Comparison of ENCODE assay signal across 20 mouse cellular contexts in genomic region chr7:92322342-92323069, GRCm38 (mm10).
A peak's percentile ranks its signal among the peaks of the same experiment; 100 is the strongest.
DNase-seq lines count a peak whose midpoint lies in the region; ATAC-seq lines count a peak whose summit lies in the region.
"Had no signal": no experiment of that assay in that cellular context is flagged by ENCODE, and none has a peak within 500 bp of the region (broad histone marks: within the 10 kb centered on the region; RNA-seq: fewer than 3 reads in every experiment).

No protein-coding gene starts in this region.

- no peak overlapping the region for H3K4me2 ChIP-seq in lung, embryonic 15.5 days
- no peak overlapping the region for H3K4me2 ChIP-seq in heart, embryonic 12.5 days
- H3K4me2 ChIP-seq: embryonic facial prominence, embryonic 13.5 days; heart, embryonic 13.5 days; stomach, embryonic 15.5 days had no signal

- no peak overlapping the region for H3K4me3 ChIP-seq in lung, embryonic 15.5 days
- H3K4me3 ChIP-seq in heart, embryonic 12.5 days, result no peak overlapping the region
- H3K4me3 ChIP-seq: embryonic facial prominence, embryonic 13.5 days; forebrain, embryonic 10.5 days; heart, embryonic 13.5 days; left cerebral cortex, adult 2 months; stomach, embryonic 15.5 days had no signal

- no peaks in the 10 kb centered on the region for H3K36me3 ChIP-seq in lung, embryonic 15.5 days
- no peaks in the 10 kb centered on the region for H3K36me3 ChIP-seq in heart, embryonic 12.5 days
- H3K36me3 ChIP-seq: embryonic facial prominence, embryonic 13.5 days; forebrain, embryonic 10.5 days; heart, embryonic 13.5 days; stomach, embryonic 15.5 days had no signal

- H3K9ac ChIP-seq in lung, embryonic 15.5 days, result no peak overlapping the region
- H3K9ac ChIP-seq in heart, embryonic 12.5 days, result no peak overlapping the region
- H3K9ac ChIP-seq: embryonic facial prominence, embryonic 13.5 days; heart, embryonic 13.5 days; liver, embryonic 14.5 days; stomach, embryonic 15.5 days had no signal

- ATAC-seq in lung, embryonic 15.5 days (ENCODE audit: borderline replicate concordance, extremely low read depth, low FRiP score, low TSS enrichment), result peak; percentile 57
- ATAC-seq in heart, embryonic 12.5 days (ENCODE audit: insufficient number of reproducible peaks, low FRiP score), result no peak
- ATAC-seq: activated CD4-positive, CD25-positive, alpha-beta regulatory T cell, adult 4 months had no signal

- 46% methylated on average over 13 of the region's 13 CpGs for WGBS in lung, embryonic 15.5 days
- 81% methylated on average over 13 of the region's 13 CpGs for WGBS in heart, embryonic 12.5 days

- no peaks in the 10 kb centered on the region for H3K4me1 ChIP-seq in lung, embryonic 15.5 days
- H3K4me1 ChIP-seq in heart, embryonic 12.5 days (replicated peaks), result no peaks in the 10 kb centered on the region
- H3K4me1 ChIP-seq: forebrain, embryonic 10.5 days; stomach, embryonic 15.5 days had no signal

- peak; percentile 15 for DNase-seq in adrenal gland, adult 2 months
- no peak for DNase-seq in adrenal gland, adult 18-20 months (ENCODE audit: low spot score in 2 of 2)
- DNase-seq in lung, postnatal 25 days (ENCODE audit: low spot score), result no peak
- peak; percentile 57 for DNase-seq in Muller cell, postnatal 12 days (ENCODE audit: inconsistent ontology term)
- peak; percentile 1 for DNase-seq in lung, postnatal 14 days
- no peak for DNase-seq in spleen, adult 18-20 months
- DNase-seq: cerebellum, adult 11 months; cerebellum, postnatal 25 days; gastrocnemius, postnatal 36 days; kidney, adult 8-10 months had no signal

- no peaks in the 10 kb centered on the region for H3K9me3 ChIP-seq in lung, embryonic 15.5 days
- H3K9me3 ChIP-seq in heart, embryonic 12.5 days (replicated peaks), result no peaks in the 10 kb centered on the region
- H3K9me3 ChIP-seq: embryonic facial prominence, embryonic 13.5 days; forebrain, embryonic 10.5 days; heart, embryonic 13.5 days; stomach, embryonic 15.5 days had no signal

- H3K27me3 ChIP-seq in lung, embryonic 15.5 days, result no peaks in the 10 kb centered on the region
- no peaks in the 10 kb centered on the region for H3K27me3 ChIP-seq in heart, embryonic 12.5 days (replicated peaks)
- H3K27me3 ChIP-seq: CH12.LX; embryonic facial prominence, embryonic 13.5 days; heart, embryonic 13.5 days; stomach, embryonic 15.5 days had no signal

- H3K27ac ChIP-seq in lung, embryonic 15.5 days, result no peak overlapping the region
- H3K27ac ChIP-seq in heart, embryonic 12.5 days (ENCODE audit: poor library complexity, severe bottlenecking), result no peak overlapping the region
- H3K27ac ChIP-seq: embryonic facial prominence, embryonic 13.5 days; forebrain, embryonic 10.5 days; heart, embryonic 13.5 days; left cerebral cortex, adult 2 months; liver, embryonic 14.5 days; stomach, embryonic 15.5 days had no signal

Comparison
In these comparisons a context has a peak if more than half of its experiments do, and no peak if none do; other contexts are left out.
1. DNase-seq: peak in adrenal gland, adult 2 months (single experiment), Muller cell, postnatal 12 days (single experiment) and lung, postnatal 14 days (single experiment); none in adrenal gland, adult 18-20 months (0 of 2), lung, postnatal 25 days (single experiment) and spleen, adult 18-20 months (0 of 2).